Mouse (Mus musculus): ENCODE measurements around the gene Tubd1. TPM values are rescaled to one million over a fixed set of nuclear protein-coding genes. Genes with fewer than 3 reads are reported as not detected.

Gene Tubd1
- total and polyA plus RNA-seq, 2 experiments from 2014 or later, result 2.5 to 8.0 TPM

- H3K9me3 ChIP-seq (replicated peaks; ENCODE audit: control insufficient read depth, low read length), result no peaks in the 10 kb centered on the region
These were observed 53.8 kb downstream of the Tubd1 start for GRCm38 (mm10) chr11:86598572-86598971.

DNA sequence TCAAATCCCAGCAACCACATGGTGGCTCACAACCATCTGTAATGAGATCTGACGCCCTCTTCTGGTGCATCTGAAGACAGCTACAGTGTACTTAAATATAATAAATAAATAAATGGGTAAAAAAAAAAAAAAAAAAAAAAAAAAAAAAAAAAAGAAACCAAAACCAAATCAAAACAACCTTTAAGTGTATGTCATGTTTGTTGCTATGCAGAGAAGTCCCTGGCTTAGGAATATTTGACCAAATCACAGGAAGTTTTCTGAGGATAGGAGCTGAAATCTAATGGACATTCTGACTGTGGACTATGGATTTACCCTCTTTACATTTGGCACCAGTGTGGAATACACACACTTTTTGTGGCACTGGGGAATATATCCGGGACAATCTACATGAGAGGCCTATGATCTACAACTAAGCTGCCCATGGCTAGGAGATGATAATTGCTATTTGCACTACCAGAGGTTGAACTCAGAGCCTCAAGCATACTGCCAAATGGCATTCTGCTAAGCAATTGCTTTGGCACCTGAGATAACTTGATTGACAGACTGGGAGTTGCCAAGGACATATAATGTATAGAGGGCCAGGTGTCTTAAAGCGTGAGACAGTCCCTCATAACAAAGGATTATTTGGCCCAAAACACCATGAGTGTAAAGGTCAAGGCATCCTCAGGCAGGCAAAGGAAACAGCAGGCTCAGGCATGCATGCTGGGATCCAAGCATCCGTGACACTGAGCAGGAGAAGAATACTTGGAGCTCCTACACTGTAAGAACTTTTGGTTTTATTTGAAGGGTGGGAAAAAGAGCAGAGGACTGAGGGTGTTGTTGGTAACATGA is 54.8 kb downstream of the Tubd1 start:
- Histone ChIP-seq H3K4me1 (ENCODE audit: control insufficient read depth, insufficient read depth) (no peaks in the 10 kb centered on the region), H3K9ac (replicated peaks; ENCODE audit: low read depth, low read length) (no peak overlapping the region), H3K4me2 (ENCODE audit: low read depth, low read length) (no peak overlapping the region), H3K4me3 (ENCODE audit: low read depth, low read length) (no peak overlapping the region), H3K9me3 (replicated peaks; ENCODE audit: control insufficient read depth, low read length) (no peaks in the 10 kb centered on the region), H3K36me3 (replicated peaks; ENCODE audit: control insufficient read depth, insufficient read depth, low read length) (no peaks in the 10 kb centered on the region), H3K27me3 (ENCODE audit: control insufficient read depth, insufficient read depth, low read length) (no peaks in the 10 kb centered on the region), H3K27ac (ENCODE audit: low read depth) (no peak overlapping the region)
- DNase-seq (ENCODE audit: low spot score) (no peak), ATAC-seq (ENCODE audit: insufficient read depth, low read depth) (no peak)
- TF ChIP-seq CTCF (IDR thresholded peaks at IDR 0.05; ENCODE audit: low read depth), result no peak
- no peak for TF ChIP-seq EP300 (IDR thresholded peaks at IDR 0.05; ENCODE audit: low read depth)
- WGBS, result 73% methylated on average over 4 of the region's 4 CpGs

More at GRCm38 (mm10) chr11:86598572-86598971, 53.8 kb downstream of the Tubd1 start:
- no peak overlapping the region for H3K4me3 ChIP-seq (ENCODE audit: low read depth, low read length)
- 88% methylated on average over 1 of the region's 1 CpGs for WGBS
- H3K9ac ChIP-seq (replicated peaks; ENCODE audit: low read depth, low read length), result no peak overlapping the region
- DNase-seq (ENCODE audit: low spot score) (no peak), ATAC-seq (ENCODE audit: insufficient read depth, low read depth) (no peak)
- H3K4me1 ChIP-seq (ENCODE audit: control insufficient read depth, insufficient read depth), result no peaks in the 10 kb centered on the region
- no peaks in the 10 kb centered on the region for H3K36me3 ChIP-seq (replicated peaks; ENCODE audit: control insufficient read depth, insufficient read depth, low read length)
- no peak overlapping the region for H3K4me2 ChIP-seq (ENCODE audit: low read depth, low read length)
- no peak for TF ChIP-seq EP300 (IDR thresholded peaks at IDR 0.05; ENCODE audit: low read depth)
- TF ChIP-seq CTCF (IDR thresholded peaks at IDR 0.05; ENCODE audit: low read depth), result no peak
- H3K27ac ChIP-seq (ENCODE audit: low read depth), result no peak overlapping the region
- H3K27me3 ChIP-seq (ENCODE audit: control insufficient read depth, insufficient read depth, low read length), result no peaks in the 10 kb centered on the region

DNA sequence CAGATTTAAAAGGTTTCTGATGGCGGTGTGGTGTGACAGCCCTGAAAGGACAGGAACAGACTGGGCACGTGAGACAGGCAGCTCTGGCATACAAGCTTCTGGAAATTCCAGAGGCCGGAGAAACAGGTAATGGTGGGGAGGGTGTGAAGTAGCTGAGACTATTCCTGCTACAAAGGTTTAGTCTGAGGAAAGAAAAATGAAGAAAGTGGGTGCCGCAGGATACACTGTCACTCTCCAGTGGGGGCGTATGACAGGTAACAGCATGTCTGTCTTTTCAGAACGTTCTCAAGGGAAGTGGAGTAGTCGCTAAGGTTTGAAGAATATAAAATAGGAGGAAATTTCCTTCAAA is 55.4 kb downstream of the Tubd1 start:
- 83% methylated on average over 7 of the region's 7 CpGs for WGBS
- DNase-seq (ENCODE audit: low spot score), result no peak

GRCm38 (mm10) chr11:86602116-86602515 is 57.3 kb downstream of the Tubd1 start:
- DNase-seq (ENCODE audit: low spot score) (no peak), ATAC-seq (ENCODE audit: insufficient read depth, low read depth) (no peak)
- no peak overlapping the region for H3K27ac ChIP-seq (ENCODE audit: low read depth)
- 60% methylated on average over 3 of the region's 3 CpGs for WGBS
- H3K9me3 ChIP-seq (replicated peaks; ENCODE audit: control insufficient read depth, low read length), result no peaks in the 10 kb centered on the region
- TF ChIP-seq CTCF (IDR thresholded peaks at IDR 0.05; ENCODE audit: low read depth) (no peak), EP300 (IDR thresholded peaks at IDR 0.05; ENCODE audit: low read depth) (no peak)
- no peak overlapping the region for H3K4me2 ChIP-seq (ENCODE audit: low read depth, low read length)
- H3K36me3 ChIP-seq (replicated peaks; ENCODE audit: control insufficient read depth, insufficient read depth, low read length), result peaks cover 11% of the 10 kb centered on the region
- no peaks in the 10 kb centered on the region for H3K27me3 ChIP-seq (ENCODE audit: control insufficient read depth, insufficient read depth, low read length)
- H3K4me3 ChIP-seq (ENCODE audit: low read depth, low read length), result no peak overlapping the region
- H3K4me1 ChIP-seq (ENCODE audit: control insufficient read depth, insufficient read depth), result no peaks in the 10 kb centered on the region
- no peak overlapping the region for H3K9ac ChIP-seq (replicated peaks; ENCODE audit: low read depth, low read length)

More for the DNA sequence above, 55.4 kb downstream of the Tubd1 start:
- no peaks in the 10 kb centered on the region for H3K4me1 ChIP-seq (ENCODE audit: control insufficient read depth, insufficient read depth)
- TF ChIP-seq EP300 (IDR thresholded peaks at IDR 0.05; ENCODE audit: low read depth), result no peak
- no peak for TF ChIP-seq CTCF (IDR thresholded peaks at IDR 0.05; ENCODE audit: low read depth)
- ATAC-seq (ENCODE audit: insufficient read depth, low read depth), result no peak
- H3K4me3 ChIP-seq (ENCODE audit: low read depth, low read length), result no peak overlapping the region
- no peak overlapping the region for H3K27ac ChIP-seq (ENCODE audit: low read depth)
- no peak overlapping the region for H3K4me2 ChIP-seq (ENCODE audit: low read depth, low read length)
- no peaks in the 10 kb centered on the region for H3K36me3 ChIP-seq (replicated peaks; ENCODE audit: control insufficient read depth, insufficient read depth, low read length)
- H3K9ac ChIP-seq (replicated peaks; ENCODE audit: low read depth, low read length), result no peak overlapping the region
- H3K9me3 ChIP-seq (replicated peaks; ENCODE audit: control insufficient read depth, low read length), result no peaks in the 10 kb centered on the region
- H3K27me3 ChIP-seq (ENCODE audit: control insufficient read depth, insufficient read depth, low read length), result no peaks in the 10 kb centered on the region

- peak; percentile 24 for DNase-seq (ENCODE audit: low spot score)
- Histone ChIP-seq H3K27me3 (ENCODE audit: control insufficient read depth, insufficient read depth, low read length) (no peaks in the 10 kb centered on the region), H3K4me1 (ENCODE audit: control insufficient read depth, insufficient read depth) (no peaks in the 10 kb centered on the region), H3K27ac (ENCODE audit: low read depth) (0 out of 2 replicates have a peak overlapping the region, but pooled peaks have one; percentile 7), H3K36me3 (replicated peaks; ENCODE audit: control insufficient read depth, insufficient read depth, low read length) (peaks cover 17% of the 10 kb centered on the region), H3K9me3 (replicated peaks; ENCODE audit: control insufficient read depth, low read length) (no peaks in the 10 kb centered on the region), H3K9ac (replicated peaks; ENCODE audit: low read depth, low read length) (no peak overlapping the region), H3K4me2 (ENCODE audit: low read depth, low read length) (no peak overlapping the region), H3K4me3 (ENCODE audit: low read depth, low read length) (no peak overlapping the region)
- TF ChIP-seq EP300 (IDR thresholded peaks at IDR 0.05; ENCODE audit: low read depth) (no peak), CTCF (IDR thresholded peaks at IDR 0.05; ENCODE audit: low read depth) (no peak)
- no peak for ATAC-seq (ENCODE audit: insufficient read depth, low read depth)
- WGBS, result 90% methylated on average over 1 of the region's 1 CpGs
These were observed 58.9 kb downstream of the Tubd1 start for GRCm38 (mm10) chr11:86603719-86604118.

All from heart, postnatal 0 days (tissue).